Mouse (Mus musculus) heart, postnatal 14 days (tissue): ENCODE measurements around the gene Pex6. TPM values are rescaled to one million over a fixed set of nuclear protein-coding genes. Genes with fewer than 3 reads are reported as not detected.

Experiments used
- DNase-seq, 2 experiments: peaks; one replicate each; pipeline ENCODE4 v3.0.0; 2021 to 2022
- intact Hi-C: fragments of 180-260 bp; cut with DNase I; formaldehyde crosslinking; loops from one replicate; pipeline ENCODE4 v1.15.1; 2025
- long read RNA-seq, 2 experiments: library from polyadenylated mRNA; stranded (forward); transcript quantifications; one replicate each; pipeline ENCODE4 v2.0.0; 2021
- total RNA-seq, 2 experiments: library from RNA; stranded (reverse); gene quantifications; 2 replicates each; pipeline ENCODE4 v1.2.3; 2021

The Pex6 gene
- 10 to 100 TPM; 24.3 to 25.1 TPM for total RNA-seq
- long read RNA-seq, experiment 1, transcript Pex6-203 (16 exons, 3,383 nt), result minor isoform, 5 of 75 reads
- long read RNA-seq, experiment 1, transcript Pex6-201 (17 exons, 3,200 nt), result major isoform, 62 of 75 reads
- long read RNA-seq, experiment 1, partial matches to known transcripts, result 3 of 75 reads
- long read RNA-seq, experiment 1, other reads (novel, unspliced or antisense), result 5 of 75 reads
- long read RNA-seq, experiment 2, transcript Pex6-201 (17 exons, 3,200 nt), result major isoform, 44 of 56 reads
- long read RNA-seq, experiment 2, partial matches to known transcripts, result 1 of 56 reads
- long read RNA-seq, experiment 2, other reads (novel, unspliced or antisense), result 10 of 56 reads

GRCm38 (mm10) chr17:46710959-46711597 is at the start of gene Pex6:
Gene Pex6, plus strand, starts transcription at chr17:46711463.
- intact Hi-C loops, result loop anchor here (5.0 kb wide), 1 partner anchor 59 kb away; the partner anchor contains the start of gene Cul7
- DNase-seq, result peak; percentile 92 to 96

GRCm38 (mm10) chr17:46661981-46662380 is 49.3 kb upstream of the Pex6 start:
- DNase-seq, result no peak
- intact Hi-C loops, result no loop called here

- intact Hi-C loops, result no loop called here
- DNase-seq, result peak in 1 of 2 experiments; percentile 50
Observed at GRCm38 (mm10) chr17:46662730-46663129, 48.5 kb upstream of the Pex6 start.

- intact Hi-C loops, result no loop called here
- peak; percentile 27 to 35 for DNase-seq
Observed at GRCm38 (mm10) chr17:46667712-46668111, 43.6 kb upstream of the Pex6 start.

- intact Hi-C loops, result no loop called here
- DNase-seq, result no peak
Observed at GRCm38 (mm10) chr17:46669911-46670310, 41.4 kb upstream of the Pex6 start.

- DNase-seq, result peak; percentile 89 to 95
- intact Hi-C loops, result no loop called here
Observed at GRCm38 (mm10) chr17:46673850-46674529, 37.3 kb upstream of the Pex6 start, which contains the start of gene Rrp36. Gene Rrp36, minus strand, starts transcription at chr17:46674352.

- intact Hi-C loops, result no loop called here
- DNase-seq, result no peak
Observed at GRCm38 (mm10) chr17:46674530-46675283, 36.6 kb upstream of the Pex6 start.

- peak; percentile 37 to 40 for DNase-seq
- intact Hi-C loops, result no loop called here
Observed at GRCm38 (mm10) chr17:46678416-46678815, 32.8 kb upstream of the Pex6 start, which contains the start of gene Mea1. Gene Mea1, plus strand, starts transcription at chr17:46678793.

- DNase-seq, result no peak
- intact Hi-C loops, result no loop called here
Observed at GRCm38 (mm10) chr17:46678911-46679310, 32.4 kb upstream of the Pex6 start.

- peak; percentile 59 to 62 for DNase-seq
- intact Hi-C loops, result loop anchor here (2.0 kb wide), 1 partner anchor 31 kb away; no protein-coding TSS in a partner anchor
Observed at GRCm38 (mm10) chr17:46679843-46680759, 31.2 kb upstream of the Pex6 start.

- intact Hi-C loops, result loop anchor here (1.0 to 2.0 kb wide), 2 partner anchors 21 to 32 kb away; no protein-coding TSS in a partner anchor
Observed at GRCm38 (mm10) chr17:46680760-46681373, 30.4 kb upstream of the Pex6 start, which contains the start of gene Klhdc3. Gene Klhdc3, minus strand, starts transcription at chr17:46680914.

GRCm38 (mm10) chr17:46681466-46682118 is 29.7 kb upstream of the Pex6 start:
- intact Hi-C loops, result loop anchor here (1.0 to 2.0 kb wide), 2 partner anchors 21 to 33 kb away; no protein-coding TSS in a partner anchor
- DNase-seq, result no peak

More at GRCm38 (mm10) chr17:46680760-46681373, 30.4 kb upstream of the Pex6 start, which contains the start of gene Klhdc3:
- DNase-seq, result peak; percentile 97

GRCm38 (mm10) chr17:46682654-46683389 is 28.4 kb upstream of the Pex6 start:
- no peak for DNase-seq
- intact Hi-C loops, result no loop called here

GRCm38 (mm10) chr17:46685913-46686312 is 25.4 kb upstream of the Pex6 start:
- intact Hi-C loops, result no loop called here
- DNase-seq, result no peak

GRCm38 (mm10) chr17:46690665-46691064 is 20.6 kb upstream of the Pex6 start:
- DNase-seq, result no peak
- intact Hi-C loops, result no loop called here

GRCm38 (mm10) chr17:46691390-46691789 is 19.9 kb upstream of the Pex6 start:
- no peak for DNase-seq
- intact Hi-C loops, result no loop called here

GRCm38 (mm10) chr17:46694517-46695063 is 16.7 kb upstream of the Pex6 start:
- no peak for DNase-seq
- intact Hi-C loops, result no loop called here
